Mouse (Mus musculus): ENCODE data around the gene Gfod1.
A peak's percentile ranks its signal among the peaks of the same experiment; 100 is the strongest.

Gene Gfod1

DNA sequence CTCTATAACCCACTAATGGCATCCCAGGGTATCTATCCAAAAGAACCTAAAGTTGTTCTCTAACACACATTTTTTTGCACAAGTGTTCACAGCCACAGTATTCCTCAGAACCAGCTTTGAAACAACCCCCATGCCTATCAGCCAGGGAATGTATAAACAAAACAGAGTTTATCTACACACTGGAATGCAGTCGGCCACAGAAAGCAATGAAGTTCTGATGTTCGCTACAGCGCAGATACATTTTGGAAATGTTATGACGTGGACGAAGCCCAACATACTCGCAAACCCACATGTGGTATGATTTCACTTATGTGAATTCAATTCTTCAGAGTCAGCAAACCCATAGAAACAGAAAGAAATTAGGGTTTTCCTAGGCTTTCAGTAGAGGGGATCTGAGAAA is 75.8 kb downstream of the Gfod1 start:
- no peak for DNase-seq

DNA sequence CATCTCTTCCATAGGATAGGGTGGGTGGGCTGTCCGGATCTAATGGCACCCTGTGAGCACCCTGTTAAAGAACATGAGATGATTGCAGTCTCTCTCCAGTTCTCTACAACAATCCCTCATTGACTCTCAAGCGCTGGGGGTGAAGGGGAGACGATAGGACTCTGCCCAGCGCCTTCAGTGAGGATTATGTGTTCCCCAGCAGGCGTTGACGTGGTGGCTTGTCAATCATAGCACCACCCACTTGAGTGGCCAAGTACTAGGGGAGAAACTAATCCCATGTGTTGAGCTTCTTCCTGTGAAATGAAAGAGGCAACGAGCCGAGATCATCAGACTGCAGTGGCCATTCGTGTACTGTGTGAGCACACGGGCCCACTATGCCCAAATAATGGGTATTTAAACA is 77.9 kb downstream of the Gfod1 start:
- no peak for DNase-seq

DNA sequence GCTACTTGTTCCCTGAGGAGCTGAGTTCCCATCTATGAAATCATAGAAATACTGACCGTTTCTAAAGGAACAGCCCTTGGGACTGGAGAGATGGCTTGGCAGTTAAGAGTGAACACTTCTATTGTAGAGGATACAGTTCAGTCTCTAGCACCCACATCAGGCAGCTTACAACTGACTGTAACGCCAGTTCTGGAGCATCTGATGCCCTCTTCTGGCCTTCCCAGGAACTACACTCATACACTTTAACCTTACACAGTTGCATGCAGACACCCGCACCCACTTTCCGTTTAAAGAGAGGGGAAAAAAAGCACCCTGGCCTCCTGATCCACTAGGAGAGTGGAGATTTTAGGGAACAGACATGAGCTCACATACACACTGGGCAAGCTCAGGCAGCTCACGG is 78.8 kb downstream of the Gfod1 start:
- no peak for DNase-seq

DNA sequence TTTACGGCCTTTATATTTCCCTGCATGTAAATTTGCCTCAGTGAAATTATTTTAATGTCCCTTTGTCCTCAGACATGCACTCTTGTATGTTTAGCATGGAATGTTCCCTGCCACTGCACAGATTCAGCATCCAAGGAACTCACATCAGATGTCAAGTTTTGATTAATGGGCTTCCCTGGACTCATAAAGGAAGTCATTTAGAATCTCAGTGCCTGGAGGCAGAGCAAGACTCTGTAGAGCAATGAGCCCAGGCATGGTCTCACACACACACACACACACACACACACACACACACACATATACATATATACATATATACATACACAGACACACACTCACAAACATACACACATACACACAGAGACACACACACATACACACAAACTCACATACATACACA is 81.9 kb downstream of the Gfod1 start:
- DNase-seq: no peak

DNA sequence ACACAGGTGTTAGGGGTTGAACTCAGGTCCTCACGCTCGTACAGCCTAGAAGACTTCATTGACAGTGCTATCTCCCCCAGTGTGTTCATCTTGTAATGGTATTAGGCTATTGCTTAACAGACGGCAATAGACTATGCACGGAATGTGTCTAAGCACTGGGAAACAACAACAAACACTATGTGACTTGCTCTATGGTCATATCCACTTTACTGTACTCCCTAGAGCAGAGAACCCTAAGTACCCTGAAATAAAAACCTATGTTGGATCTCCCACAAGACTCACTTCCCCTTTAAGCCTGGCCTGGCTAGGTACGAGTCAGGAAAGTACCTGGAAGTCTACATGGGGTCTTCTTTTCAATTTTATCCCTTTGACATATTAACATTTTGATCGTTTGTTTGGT is 82.7 kb downstream of the Gfod1 start:
- no peak for DNase-seq

DNA sequence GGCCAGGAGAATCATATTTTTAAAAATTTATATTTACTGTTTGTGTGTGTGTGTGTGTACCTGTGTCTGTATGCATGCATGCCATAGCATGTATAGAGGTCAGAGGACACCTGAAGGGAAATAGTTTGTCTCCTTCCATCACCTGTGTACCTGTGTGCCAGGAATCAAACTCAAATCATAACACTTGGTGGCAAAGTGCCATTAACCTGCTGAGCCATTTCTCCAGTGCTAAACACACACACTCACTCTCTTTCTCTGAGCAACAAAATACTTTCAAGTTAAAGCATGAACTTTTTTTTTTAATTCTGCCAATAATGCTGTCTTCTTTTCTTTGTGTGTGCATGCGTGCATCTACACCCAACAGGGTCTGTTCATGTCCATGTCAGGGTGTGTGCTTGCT is 83.3 kb downstream of the Gfod1 start:
- no peak for DNase-seq

DNA sequence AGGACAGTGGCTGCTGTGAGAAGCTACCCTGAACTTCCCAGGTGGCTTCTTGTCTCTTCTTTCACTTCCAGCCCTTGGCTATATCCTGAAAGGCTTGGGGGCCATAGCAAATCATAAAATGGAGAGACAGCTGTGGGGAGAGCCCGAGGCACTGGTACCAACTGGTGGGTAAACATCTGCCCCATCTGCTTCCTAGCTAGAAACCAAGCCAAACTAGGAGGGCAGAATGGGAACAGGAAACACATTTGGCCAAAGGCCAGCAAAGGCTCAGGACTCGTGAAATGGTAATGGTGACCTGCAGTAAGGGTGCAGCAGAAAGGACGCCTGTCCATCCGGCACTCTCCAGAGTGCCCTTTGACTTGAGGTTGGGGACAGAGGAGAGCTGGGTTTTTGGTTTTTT is 85.2 kb downstream of the Gfod1 start:
- DNase-seq: no peak

DNA sequence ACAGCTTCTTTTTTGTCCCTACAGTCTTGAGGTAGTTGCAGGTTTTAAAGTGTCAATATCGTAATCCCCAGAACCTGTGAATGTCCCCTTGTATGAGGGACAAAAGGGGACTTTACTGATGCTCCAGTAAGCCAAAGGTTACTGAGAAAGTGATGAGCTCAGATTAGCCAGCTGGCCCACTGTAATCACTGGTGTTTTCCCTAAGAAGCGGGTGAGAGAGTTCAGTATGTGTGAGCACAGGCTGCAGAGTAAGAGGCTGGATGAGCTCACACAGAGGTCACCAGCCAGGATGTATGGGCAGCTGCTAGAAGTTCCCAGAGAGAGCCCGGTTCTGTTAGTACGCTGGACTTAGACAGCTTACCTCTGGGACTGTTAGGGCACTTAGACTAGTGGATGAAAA is 85.7 kb downstream of the Gfod1 start:
- no peak for DNase-seq

DNA sequence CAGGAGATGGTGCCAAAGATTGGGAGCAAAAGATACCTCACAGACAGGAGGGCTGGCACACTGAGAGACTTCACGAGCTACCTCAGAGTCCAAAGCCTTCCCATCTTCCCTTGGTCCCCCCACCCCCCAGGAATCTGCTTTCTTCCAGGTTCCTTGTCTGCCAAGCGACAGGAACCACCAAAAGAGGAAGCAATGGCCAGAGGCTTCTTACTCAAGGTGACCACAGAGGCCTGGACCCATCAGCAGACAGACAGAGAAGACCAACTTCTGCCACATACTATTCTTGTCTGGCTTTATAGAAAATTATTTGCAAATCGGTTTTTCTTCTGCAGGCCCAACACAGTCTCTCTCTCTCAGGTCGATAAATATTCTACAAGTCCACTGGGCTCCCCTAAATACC is 86.3 kb downstream of the Gfod1 start:
- DNase-seq: no peak

DNA sequence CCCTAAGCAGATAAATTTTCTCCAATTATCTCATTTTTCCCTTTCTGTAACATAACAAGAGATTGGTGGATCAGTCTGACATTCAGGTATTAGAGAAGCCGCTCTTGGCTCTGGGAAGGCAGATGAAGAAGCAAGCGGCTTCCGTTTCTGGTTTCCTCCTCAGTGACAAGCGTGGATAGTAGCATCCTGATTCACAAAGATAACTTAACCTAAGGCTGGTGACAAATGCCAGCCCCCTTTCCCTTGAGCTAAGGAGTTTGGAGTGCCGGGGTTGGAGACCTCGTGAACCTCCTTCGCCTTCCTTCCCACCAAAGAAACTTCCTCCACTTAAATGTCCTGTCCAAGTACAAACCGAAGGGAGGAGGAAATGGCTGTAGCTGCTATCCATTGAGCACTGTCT is 86.9 kb downstream of the Gfod1 start:
- no peak for DNase-seq

DNA sequence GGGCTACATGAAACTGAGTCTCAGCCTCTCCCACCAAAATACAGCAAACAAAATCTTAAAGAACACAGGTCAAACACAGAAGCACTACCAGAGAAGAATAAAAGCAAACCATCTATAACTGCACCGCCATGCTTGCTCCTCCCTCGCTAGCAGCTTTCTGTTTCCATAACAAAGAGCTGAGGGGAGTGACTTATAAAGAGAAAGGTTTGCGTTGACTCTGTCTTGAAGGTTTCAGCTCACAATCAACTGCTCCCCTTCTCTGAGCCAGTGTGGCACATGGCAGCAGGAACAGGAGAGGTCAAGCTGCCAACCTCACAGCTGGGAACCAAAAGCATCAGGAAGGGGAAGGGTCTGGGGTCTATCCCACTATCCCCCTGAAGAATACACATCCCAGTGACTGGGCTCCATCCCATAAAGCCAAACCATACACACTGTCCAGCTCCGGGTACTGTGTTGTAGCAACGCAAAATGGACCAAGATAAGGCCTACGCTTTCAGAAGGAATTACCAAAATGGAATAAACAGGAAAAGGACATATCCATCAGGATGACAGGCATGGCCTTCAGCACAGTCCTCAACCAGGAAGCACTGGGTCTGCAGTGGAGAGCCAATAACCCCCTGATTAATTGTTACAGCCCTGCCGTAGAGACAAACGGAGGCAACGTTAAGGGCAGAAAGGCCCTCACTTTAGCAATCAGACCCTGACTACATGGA is 87.8 kb downstream of the Gfod1 start:
- DNase-seq: no peak

DNA sequence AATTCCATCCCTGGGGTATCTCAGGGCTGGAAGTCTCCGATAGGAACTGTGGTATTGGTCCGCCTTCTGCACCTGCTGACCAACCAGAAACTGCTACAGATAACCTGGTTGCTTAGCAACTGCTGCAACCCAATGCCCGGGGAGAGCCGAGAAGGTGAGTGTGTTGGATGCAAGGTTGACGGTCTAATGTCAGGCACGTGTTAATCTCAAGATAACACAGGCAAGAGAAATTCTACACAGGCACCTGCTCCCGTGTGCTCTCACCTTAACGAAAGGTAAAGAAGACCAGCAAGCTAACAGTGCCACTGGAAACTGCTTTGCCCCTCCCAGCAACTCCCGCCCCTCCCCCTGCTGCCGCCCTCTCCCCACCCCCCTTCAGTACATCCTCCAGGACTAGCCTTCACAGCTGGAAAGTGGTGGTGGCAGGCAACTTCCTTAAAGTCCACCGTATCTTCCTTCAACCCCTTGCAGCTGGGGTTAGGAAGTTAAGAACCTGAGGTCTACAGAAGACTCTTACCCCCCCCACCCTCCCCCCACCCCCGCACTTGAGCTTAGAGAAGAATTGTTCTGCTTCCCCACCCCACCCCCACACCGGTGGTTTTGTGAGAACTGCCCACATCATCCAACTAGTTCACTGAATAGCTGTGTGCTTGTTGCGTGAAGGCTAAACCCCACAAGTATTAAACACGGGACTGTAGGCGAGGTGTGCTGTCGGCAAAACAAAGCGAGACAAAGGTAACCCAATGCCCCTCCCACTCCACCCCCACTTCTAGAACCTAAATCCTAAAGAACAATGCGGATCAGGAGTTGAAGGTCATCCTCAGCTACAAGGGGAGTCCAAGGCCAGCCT is 88.6 kb downstream of the Gfod1 start:
- DNase-seq: no peak

DNA sequence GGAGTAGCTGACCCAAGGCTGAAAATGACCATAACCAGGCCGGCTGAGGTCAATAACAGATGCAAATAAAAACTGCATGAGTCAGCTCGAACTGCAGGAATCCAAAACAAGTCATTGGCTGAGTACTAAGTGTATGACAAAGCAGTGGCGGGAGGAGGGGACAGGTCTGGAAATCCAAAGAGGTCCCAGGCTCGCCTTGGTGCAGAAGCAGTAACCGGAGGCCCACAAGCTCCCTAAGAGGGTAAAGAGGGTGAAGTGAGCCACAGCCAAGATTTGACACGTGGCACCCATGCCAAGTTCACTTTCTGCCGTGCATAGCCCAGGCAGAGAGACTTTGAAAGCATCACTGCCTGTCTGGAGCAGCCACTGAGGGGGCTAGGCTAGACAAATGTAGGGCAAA is 91.6 kb downstream of the Gfod1 start:
- DNase-seq: peak; percentile 49

DNA sequence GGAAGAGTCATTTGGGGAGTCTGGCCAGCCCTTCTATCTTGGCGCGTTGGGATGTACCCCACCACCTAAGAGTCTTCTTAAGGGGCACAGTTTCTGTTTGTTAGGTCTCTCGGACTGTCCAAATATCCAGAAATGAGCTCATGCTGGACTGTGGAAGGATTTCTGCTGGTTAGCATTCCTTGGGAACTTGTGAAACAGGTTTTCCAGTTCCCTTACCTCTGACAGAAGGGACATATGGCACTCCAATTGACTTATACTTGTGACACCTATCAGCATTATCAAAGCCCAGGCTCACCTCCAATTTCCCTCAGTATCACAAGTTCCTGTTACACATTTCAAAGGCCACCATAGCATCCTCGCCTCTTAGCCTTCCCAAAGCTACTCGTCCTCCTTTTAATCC is 93.0 kb downstream of the Gfod1 start:
- DNase-seq: no peak

DNA sequence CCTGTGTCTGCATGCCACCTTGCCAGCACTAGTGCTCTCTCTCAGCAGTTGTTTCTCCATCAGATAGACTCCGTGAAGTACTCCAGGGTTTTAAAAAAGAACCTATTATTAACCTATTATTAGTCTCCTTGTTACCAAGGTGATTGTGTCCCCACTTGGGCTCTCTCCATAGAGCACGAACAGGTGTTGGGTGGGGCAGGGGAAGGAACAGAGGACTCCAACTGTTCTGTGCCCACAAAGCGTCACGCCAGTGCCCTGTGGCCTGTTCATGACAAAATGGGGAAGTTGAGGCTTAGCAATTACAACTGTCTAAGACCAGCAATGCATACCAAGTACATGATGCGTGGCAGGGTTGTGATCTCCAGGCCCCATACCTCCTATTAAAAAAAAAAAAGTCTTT is 94.4 kb downstream of the Gfod1 start:
- no peak for DNase-seq

DNA sequence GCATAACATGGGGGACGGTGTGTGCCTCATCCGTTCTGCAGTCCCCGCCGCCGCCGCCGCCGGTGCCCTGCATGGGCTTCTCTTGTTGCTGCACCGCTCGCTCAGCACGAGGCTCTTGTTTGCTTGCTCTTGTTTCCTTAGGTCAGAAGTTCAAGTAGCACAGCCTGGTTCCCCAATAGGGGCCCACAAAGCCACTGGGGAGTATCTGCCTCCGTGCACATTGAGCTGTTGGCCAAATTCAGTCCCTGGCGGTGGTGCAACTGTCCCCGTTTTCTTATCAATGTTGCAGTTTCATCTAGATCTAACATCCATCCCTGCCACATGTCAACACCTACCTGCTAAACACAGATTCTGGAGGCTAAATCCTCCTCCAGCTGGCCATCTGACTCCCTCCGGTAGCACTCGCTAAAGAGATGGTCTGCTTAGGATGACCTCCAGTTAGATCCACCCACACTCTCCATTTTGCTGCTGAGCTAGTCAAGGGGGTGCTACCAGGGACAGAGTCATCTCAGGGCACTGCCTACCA is 95.0 kb downstream of the Gfod1 start:
- no peak for DNase-seq

DNA sequence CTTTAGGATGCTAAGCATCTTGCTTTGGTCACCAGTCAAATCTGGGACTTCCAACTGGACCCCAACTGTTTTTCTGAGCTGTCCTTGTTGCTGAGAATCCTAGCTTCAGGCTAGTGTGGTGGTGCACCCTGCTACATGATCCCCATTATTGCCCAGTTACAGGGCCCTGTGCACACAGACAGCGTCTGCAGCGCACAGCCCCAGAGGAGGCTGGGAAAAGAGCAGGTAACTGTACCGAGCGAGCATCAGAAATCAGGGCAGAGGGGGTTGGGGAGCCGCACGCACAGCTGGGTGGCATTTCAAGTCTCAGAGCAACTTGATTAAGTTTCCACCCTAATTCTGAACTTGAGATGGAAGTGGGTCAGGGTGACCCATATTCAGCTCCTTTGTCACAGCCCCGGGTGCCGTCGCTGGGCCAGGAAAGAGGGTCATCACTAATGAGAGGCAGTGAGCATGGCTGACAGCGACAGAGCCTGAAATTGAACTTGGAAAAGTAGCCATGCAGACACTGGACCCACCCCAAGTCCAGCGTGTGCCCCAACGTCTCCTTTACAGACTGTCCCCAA is 97.8 kb downstream of the Gfod1 start:
- no peak for DNase-seq

DNA sequence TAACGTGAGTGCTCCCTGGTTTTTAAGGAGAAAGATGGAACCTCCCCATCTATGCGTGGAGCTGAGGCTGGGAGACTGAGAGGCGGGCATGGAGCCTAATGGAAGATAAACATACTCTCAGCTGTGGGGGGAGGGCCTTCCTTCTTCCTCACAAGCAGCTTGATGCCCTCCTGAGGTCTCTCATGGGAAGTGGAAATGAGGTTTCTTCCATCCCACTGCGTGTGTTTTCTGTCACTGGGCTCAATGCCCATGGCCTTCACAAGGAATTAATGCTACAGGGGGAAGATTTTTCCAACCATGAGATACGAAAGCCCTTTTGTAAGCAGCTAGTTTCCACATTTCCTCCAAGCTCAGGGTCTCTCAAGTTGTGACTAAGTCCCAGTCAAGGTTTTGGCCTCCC is 100.3 kb downstream of the Gfod1 start:
- no peak for DNase-seq

DNA sequence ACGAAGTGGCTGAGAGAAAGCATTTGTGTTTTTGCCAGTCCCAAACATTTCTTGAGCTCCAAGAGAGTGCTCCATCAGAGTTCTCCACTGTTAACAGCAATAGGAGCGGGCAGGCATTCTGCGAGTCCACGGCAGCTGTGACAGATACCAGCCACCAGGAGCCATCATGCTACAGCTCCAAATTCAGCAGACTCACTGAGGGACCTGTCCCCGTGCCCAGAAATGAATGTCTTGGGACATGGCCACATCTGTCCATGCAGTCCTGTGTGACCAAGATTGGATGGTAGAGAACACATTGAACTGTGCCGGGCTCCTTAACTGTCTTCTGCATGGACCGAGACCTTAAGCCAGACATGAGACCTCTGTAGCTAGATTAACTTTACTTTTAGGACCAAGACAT is 100.7 kb downstream of the Gfod1 start:
- no peak for DNase-seq

DNA sequence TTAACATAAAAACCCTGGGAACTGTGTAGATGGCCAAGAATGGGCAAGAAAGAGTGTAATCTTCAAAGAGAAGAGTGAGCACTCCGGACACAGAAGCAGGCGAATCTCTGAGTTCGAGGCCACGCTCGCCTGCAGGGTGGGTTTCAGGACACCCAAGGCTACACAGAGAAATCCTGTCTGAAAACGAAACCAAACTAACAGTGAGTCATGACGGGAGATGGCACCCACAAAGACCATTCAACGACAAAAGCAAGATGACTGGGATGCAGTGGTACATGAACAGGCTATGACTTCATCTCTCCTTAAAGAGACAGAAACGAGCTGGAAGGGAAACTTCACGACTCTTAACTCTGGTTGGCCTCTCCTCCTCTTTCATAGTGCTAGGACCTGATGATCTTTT is 101.6 kb downstream of the Gfod1 start:
- DNase-seq: no peak

DNA sequence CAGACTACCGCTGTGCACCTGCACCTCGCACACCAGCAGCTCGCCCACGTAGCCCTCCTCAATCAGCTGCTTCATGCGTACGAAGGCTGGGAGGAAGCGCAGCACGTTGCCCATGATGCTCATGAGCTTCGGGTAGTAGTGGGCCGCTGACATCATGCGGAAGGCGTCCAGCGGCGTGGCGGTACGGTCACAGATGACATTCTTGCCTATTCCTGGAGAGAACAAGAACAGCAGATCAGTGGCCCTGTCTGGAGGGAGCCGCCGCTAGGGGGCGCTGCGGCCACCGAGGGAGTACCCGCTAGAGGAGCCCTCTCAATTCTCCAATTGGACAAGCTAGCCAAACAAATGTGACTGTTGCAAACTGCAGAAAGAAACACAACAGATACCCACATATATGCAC is 102.9 kb downstream of the Gfod1 start:
- DNase-seq: peak; percentile 44

DNA sequence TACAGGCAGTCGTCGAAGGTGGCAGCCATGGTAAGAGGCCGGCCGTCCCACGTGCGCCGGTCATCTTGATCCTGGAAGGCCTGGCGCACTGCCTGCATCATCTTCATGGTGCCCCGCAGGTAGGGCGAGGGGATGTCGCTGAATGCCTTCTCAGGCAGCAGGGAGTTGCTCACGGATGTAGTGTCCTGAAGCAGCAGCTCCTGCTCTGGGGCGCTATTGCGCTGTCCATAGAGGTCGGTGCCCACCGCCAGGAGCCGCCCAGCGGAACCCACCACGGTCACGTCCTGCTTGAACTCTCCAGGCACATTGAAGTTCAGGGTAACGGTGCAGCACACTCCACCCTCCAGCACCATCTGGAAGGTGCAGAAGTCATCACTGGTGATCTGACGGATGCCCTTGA is 103.5 kb downstream of the Gfod1 start:
- DNase-seq: no peak

DNA sequence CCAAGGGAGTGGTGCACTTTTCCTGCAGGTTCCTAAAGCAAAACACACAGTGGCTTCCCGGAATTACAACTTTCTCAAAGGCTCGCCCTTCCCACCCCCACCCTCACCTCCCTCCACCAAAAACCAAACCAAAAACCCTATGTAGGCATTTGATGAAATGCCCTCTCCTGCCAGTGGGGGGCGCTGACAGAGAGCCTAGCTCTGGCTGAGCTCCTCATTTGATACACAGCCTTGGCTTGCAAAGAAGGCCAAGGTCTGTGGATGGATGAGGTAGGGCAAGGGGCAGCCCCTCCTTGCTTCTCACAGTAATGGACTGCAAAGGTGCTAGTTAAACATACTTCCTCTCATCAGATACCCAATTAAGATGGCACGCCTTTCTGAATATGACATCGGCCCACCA is 104.2 kb downstream of the Gfod1 start:
- peak; percentile 48 for DNase-seq

DNA sequence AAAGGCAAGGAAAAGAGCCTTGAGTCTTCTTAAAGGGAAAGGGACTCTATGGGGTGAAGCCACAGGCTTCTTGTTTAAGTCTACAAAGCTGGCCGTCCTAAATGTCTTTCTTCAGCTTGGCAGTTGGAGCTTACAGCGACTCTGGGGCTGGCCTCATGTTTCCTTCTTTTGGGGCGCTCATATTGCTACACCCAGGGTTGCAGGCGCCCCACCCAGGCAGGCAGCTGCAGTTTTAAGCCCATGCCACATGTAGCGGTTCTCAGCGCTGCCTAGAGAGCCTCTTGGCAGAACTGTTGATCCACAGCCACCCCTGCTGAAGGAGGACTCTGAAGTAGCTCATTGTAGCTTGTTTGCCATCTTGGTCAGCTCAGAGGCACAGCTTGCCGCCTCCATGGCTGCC is 104.7 kb downstream of the Gfod1 start:
- no peak for DNase-seq

Data from kidney, adult 9 months (tissue).